Mouse (Mus musculus) erythroblast, embryonic 14.5 days (primary cell): ENCODE measurements around the gene Plxnc1.

Experiments used
- GATA1 ChIP-seq: IDR thresholded peaks from 2 replicates; pipeline ENCODE4 v1.6.1; 2012; ENCODE audit warnings: low read length, inconsistent platforms, mixed read lengths
- TAL1 ChIP-seq: IDR thresholded peaks from 3 replicates; pipeline ENCODE4 v1.6.1; 2012; ENCODE audit warnings: low read length, inconsistent platforms, mixed read lengths

DNA sequence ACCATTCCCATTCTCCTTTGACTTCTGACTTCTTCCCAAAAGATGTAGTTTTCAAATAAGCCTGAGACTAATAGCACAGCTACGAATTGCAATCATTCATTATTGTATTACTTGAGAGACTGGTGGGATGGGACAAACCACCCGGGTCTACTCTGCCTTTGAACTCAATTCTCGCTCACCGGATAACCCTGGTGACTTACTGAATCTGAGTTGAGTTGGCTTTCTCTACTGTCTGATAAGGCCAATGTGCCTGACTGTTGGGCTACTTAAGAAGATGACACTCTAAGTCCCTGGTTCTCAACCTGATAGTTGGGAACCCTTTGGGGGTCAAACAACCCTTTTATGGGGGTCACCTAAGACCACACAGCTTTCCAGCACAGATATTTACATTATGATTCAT lies 19.8 kb downstream of the Plxnc1 start:
- TF ChIP-seq GATA1 (no peak), TAL1 (no peak)
